Mouse (Mus musculus) spleen, adult 10 weeks (tissue): ENCODE results near the gene Chmp3. TPM values are rescaled to one million over a fixed set of nuclear protein-coding genes. Genes with fewer than 3 reads are reported as not detected.

Source experiments
- polyA plus RNA-seq: library from polyadenylated mRNA; stranded (reverse); fragments of 350-450 nt; fragmentation: Illumina TruSeq; extraction: RNeasy Lipid Tissue Mini Kit (QIAGEN cat#74804); gene quantifications from one replicate; pipeline ENCODE4 v1.2.3, GENCODE M21; 2015; ENCODE audit warnings: low replicate concordance; ENCODE audit not compliant: insufficient read depth

The Chmp3 gene
- polyA plus RNA-seq = 132 TPM

DNA sequence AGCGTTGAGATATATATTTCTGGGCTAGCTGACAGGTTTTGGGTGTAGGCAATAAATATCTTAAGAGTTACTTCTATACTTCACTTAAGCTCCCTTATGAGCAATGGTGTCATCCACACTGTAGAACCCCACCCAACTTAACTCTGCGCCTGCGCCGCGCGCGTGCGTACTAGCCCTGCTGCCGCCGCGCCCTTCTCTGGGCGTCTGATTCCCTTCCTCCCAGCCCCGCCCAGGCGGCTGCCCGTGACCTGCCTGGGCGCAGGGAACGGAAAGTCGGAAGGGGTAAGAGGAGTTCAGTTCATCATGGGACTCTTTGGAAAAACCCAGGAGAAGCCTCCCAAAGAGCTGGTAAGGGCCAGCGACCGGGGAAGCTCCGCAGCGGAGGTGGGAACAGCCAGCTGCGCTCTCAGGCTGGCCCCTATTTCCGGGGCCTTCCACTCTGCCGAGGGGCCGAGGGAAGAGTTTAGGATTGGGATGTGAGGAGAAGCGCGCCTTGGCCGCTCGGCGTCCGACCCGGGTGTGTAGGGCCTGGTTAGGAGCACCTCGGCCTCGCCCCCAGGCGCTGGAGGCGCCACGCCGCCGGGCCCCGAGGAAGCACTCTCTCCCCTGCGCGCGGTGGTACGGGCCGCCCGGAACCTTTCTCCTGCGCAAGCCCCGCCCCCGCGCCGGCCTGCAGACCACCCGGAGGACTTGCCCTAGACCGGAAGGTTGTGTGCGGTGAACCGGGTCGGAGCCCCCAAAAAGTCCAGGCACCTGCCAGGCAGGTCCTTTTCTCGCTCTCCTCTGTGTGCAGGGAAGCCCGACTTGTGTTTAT lies at the start of gene Chmp3:
TSS of gene Chmp3 (plus strand) at position 112 of the 814 bp plus-strand sequence.

Other genes with a start within 250 kb of the Chmp3 start
- gene Smyd1, start 221.6 kb upstream of the Chmp3 start, polyA plus RNA-seq = 2.0 TPM
- 74.2 TPM for gene Cd8b1, start 221.0 kb upstream of the Chmp3 start, polyA plus RNA-seq
- gene Cd8a, start 170.4 kb upstream of the Chmp3 start, polyA plus RNA-seq = 121 TPM
- gene Rmnd5a, start 103.2 kb upstream of the Chmp3 start, polyA plus RNA-seq = 93.6 TPM
- gene Rnf103, start 49.9 kb upstream of the Chmp3 start, polyA plus RNA-seq = 31.9 TPM
- gene Kdm3a, start 89.2 kb downstream of the Chmp3 start, polyA plus RNA-seq = 88.4 TPM
- 1.2 TPM for gene Reep1, start 163.8 kb downstream of the Chmp3 start, polyA plus RNA-seq